Mouse (Mus musculus) G1E (cell line): ENCODE results near the gene Sh3bp4.

ENCODE experiments used
- CTCF ChIP-seq: IDR thresholded peaks from 2 replicates; pipeline ENCODE4 v1.5.1; 2012; ENCODE audit warnings: low read depth, low read length, inconsistent platforms, mixed read lengths
- GATA1 ChIP-seq: IDR thresholded peaks from 2 replicates; pipeline ENCODE4 v1.6.1; 2012; ENCODE audit warnings: borderline replicate concordance, low read length, inconsistent platforms, mixed read lengths
- TAL1 ChIP-seq: conservative IDR thresholded peaks from 2 replicates; pipeline ENCODE4 v1.6.1; 2012; ENCODE audit warnings: low read depth, low read length, inconsistent platforms, mixed read lengths

- no peak for TF ChIP-seq CTCF
- no peak for TF ChIP-seq GATA1
- TF ChIP-seq TAL1 = no peak
Measured at GRCm38 (mm10) chr1:89045403-89045802, 24.8 kb upstream of the Sh3bp4 start.
